Mouse (Mus musculus) megakaryocyte progenitor cell, adult 5-6 weeks (primary cell): Measurements from ENCODE around the gene Ifnab. TPM values are rescaled to one million over a fixed set of nuclear protein-coding genes. Genes with fewer than 3 reads are reported as not detected.

Experiments
- ATAC-seq: replicated peaks from 2 replicates; pipeline ENCODE4 v1.8.0; 2016; ENCODE audit warnings: mild to moderate bottlenecking, moderate TSS enrichment, inconsistent platforms; ENCODE audit not compliant: poor library complexity
- total RNA-seq, 2 experiments: library from RNA; stranded (forward) in 1 of 2; stranded (reverse) in 1 of 2; fragments of 157-497, 149-512 nt in 1 of 2; fragments of 200-1000 nt in 1 of 2; gene quantifications; 2 replicates each; pipeline versions ENCODE4 v1.2.3 to v1.2.4; 2015 to 2017

The Ifnab gene
- total RNA-seq (2015): not detected in 2 replicates
- total RNA-seq (2017): not detected in 2 replicates

- no peak for ATAC-seq
Measured at GRCm38 (mm10) chr4:88691259-88691658, at the start of gene Ifnab. TSS of gene Ifnab (minus strand) at chr4:88691359.

GRCm38 (mm10) chr4:88739036-88739435 is 47.9 kb upstream of the Ifnab start:
- ATAC-seq: peak; percentile 71

GRCm38 (mm10) chr4:88738480-88738879 is 47.3 kb upstream of the Ifnab start:
- peak; percentile 86 for ATAC-seq

- ATAC-seq: peak; percentile 89
Measured at GRCm38 (mm10) chr4:88727324-88727723, 36.2 kb upstream of the Ifnab start.

- ATAC-seq: 0 out of 2 replicates have a peak, but pooled peaks have one; percentile 2
Measured at GRCm38 (mm10) chr4:88726727-88727126, 35.6 kb upstream of the Ifnab start.

- no peak for ATAC-seq
Measured at GRCm38 (mm10) chr4:88723497-88724090, 32.4 kb upstream of the Ifnab start.

- ATAC-seq: peak; percentile 81
Measured at GRCm38 (mm10) chr4:88721791-88722721, 30.9 kb upstream of the Ifnab start, which contains the start of the genes Gm26566 and Klhl9. TSS of gene Gm26566 (plus strand) at chr4:88721805. TSS of gene Klhl9 (minus strand) at chr4:88722465.

GRCm38 (mm10) chr4:88718715-88719114 is 27.6 kb upstream of the Ifnab start:
- no peak for ATAC-seq

GRCm38 (mm10) chr4:88715059-88715458 is 23.9 kb upstream of the Ifnab start:
- no peak for ATAC-seq

- no peak for ATAC-seq
Measured at GRCm38 (mm10) chr4:88714281-88714680, 23.1 kb upstream of the Ifnab start.

GRCm38 (mm10) chr4:88707128-88707826 is 16.1 kb upstream of the Ifnab start:
- peak; percentile 77 for ATAC-seq

- ATAC-seq: peak; percentile 82
Measured at GRCm38 (mm10) chr4:88705924-88706323, 14.8 kb upstream of the Ifnab start.

GRCm38 (mm10) chr4:88699301-88699700 is 8.1 kb upstream of the Ifnab start:
- no peak for ATAC-seq

GRCm38 (mm10) chr4:88698781-88699180 is 7.6 kb upstream of the Ifnab start:
- peak; percentile 67 for ATAC-seq

GRCm38 (mm10) chr4:88697753-88698152 is 6.6 kb upstream of the Ifnab start:
- no peak for ATAC-seq

- no peak for ATAC-seq
Measured at GRCm38 (mm10) chr4:88697108-88697507, 5.9 kb upstream of the Ifnab start.

GRCm38 (mm10) chr4:88696237-88696884 is 5.2 kb upstream of the Ifnab start:
- peak; percentile 96 for ATAC-seq

- peak; percentile 52 for ATAC-seq
Measured at GRCm38 (mm10) chr4:88693392-88693791, 2.2 kb upstream of the Ifnab start.

GRCm38 (mm10) chr4:88692537-88692936 is 1.4 kb upstream of the Ifnab start:
- no peak for ATAC-seq

GRCm38 (mm10) chr4:88683812-88684211 is 7.3 kb downstream of the Ifnab start, which contains the start of gene Ifna2:
TSS of gene Ifna2 (minus strand) at chr4:88683912.
- ATAC-seq: no peak

GRCm38 (mm10) chr4:88681353-88681752 is 9.8 kb downstream of the Ifnab start:
- ATAC-seq: 0 out of 2 replicates have a peak, but pooled peaks have one; percentile 17
